Mouse (Mus musculus): ENCODE measurements at regions not wholly inside any gene's neighbourhood (a gene's known extent, or its start where the extent isn't known, plus 50 kb on each side); places are given as distances from the start of the nearest gene placed in this dataset.

DNA sequence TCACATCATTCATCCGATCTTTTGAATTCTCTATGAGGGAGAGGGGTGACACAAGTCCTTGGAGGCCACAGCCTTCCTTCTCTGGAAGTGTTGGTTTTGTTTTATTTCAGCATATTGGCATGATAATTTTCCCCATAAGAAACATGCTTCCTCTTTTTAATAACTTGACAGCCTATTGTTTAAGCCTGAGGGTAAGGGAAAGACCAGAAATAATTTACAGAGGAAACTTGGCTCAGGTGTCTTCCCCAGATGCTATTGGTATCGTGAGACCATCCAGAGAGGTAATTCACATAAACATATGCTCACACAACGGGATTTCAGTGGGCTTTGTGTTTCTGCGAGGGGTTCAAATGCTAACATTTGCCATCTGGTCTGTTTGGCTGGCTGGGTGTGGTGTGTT, 212.0 kb downstream of the Sptssa start:
- no peak for TF ChIP-seq HCFC1 (IDR thresholded peaks at IDR 0.05; ENCODE audit: borderline replicate concordance, insufficient read depth, low read length)
- no peak for TF ChIP-seq MAFK (IDR thresholded peaks at IDR 0.05; ENCODE audit: insufficient read depth, low read depth, low read length)
- TF ChIP-seq ZNF384 (IDR thresholded peaks at IDR 0.05; ENCODE audit: low read depth, low read length) = no peak
- no peak for TF ChIP-seq CHD2 (IDR thresholded peaks at IDR 0.05; ENCODE audit: low read depth, low read length)
- no peak for DNase-seq (ENCODE audit: low read depth, low spot score)
- in situ Hi-C loops (cut with MboI; ENCODE audit: low sequenced_read_pairs in 2 of 2, unreplicated experiment in 2 of 2) = no loop called here
- Histone ChIP-seq H3K4me3 (ENCODE audit: insufficient read depth in 1 of 2, low read depth in 1 of 2, low read length in 2 of 2, poor library complexity in 1 of 2, severe bottlenecking in 1 of 2) (no peak overlapping the region), H3K27ac (ENCODE audit: insufficient read depth, low read depth, low read length, poor library complexity, severe bottlenecking) (no peak overlapping the region), H3K9me3 (ENCODE audit: control insufficient read depth, insufficient read depth, low read depth, low read length) (no peaks in the 10 kb centered on the region), H3K36me3 (ENCODE audit: control insufficient read depth, insufficient read depth, low read length, poor library complexity, severe bottlenecking) (no peaks in the 10 kb centered on the region), H3K4me1 (ENCODE audit: control insufficient read depth in 2 of 2, insufficient read depth in 2 of 2, low read length in 2 of 2, poor library complexity in 1 of 2) (no peaks in the 10 kb centered on the region), H3K9ac (ENCODE audit: insufficient read depth, low read depth, low read length, poor library complexity, severe bottlenecking) (no peak overlapping the region)

- H3K4me3 ChIP-seq (ENCODE audit: insufficient read depth in 1 of 2, low read depth in 1 of 2, low read length in 2 of 2, poor library complexity in 1 of 2, severe bottlenecking in 1 of 2) = no peak overlapping the region
- H3K36me3 ChIP-seq (ENCODE audit: control insufficient read depth, insufficient read depth, low read length, poor library complexity, severe bottlenecking) = no peaks in the 10 kb centered on the region
- no peaks in the 10 kb centered on the region for H3K4me1 ChIP-seq (ENCODE audit: control insufficient read depth in 2 of 2, insufficient read depth in 2 of 2, low read length in 2 of 2, poor library complexity in 1 of 2)
- H3K27ac ChIP-seq (ENCODE audit: insufficient read depth, low read depth, low read length, poor library complexity, severe bottlenecking) = no peak overlapping the region
- H3K9ac ChIP-seq (ENCODE audit: insufficient read depth, low read depth, low read length, poor library complexity, severe bottlenecking) = no peak overlapping the region
- DNase-seq (ENCODE audit: low read depth, low spot score) = no peak
- TF ChIP-seq ZC3H11A (IDR thresholded peaks at IDR 0.05; ENCODE audit: borderline replicate concordance, low read depth, low read length) = no peak
- TF ChIP-seq HCFC1 (IDR thresholded peaks at IDR 0.05; ENCODE audit: borderline replicate concordance, insufficient read depth, low read length) = no peak
- TF ChIP-seq CHD2 (IDR thresholded peaks at IDR 0.05; ENCODE audit: low read depth, low read length) = no peak
- no peak for TF ChIP-seq ZNF384 (IDR thresholded peaks at IDR 0.05; ENCODE audit: low read depth, low read length)
- TF ChIP-seq MAFK (IDR thresholded peaks at IDR 0.05; ENCODE audit: insufficient read depth, low read depth, low read length) = no peak
- in situ Hi-C loops (cut with MboI; ENCODE audit: low sequenced_read_pairs in 2 of 2, unreplicated experiment in 2 of 2) = no loop called here
- H3K9me3 ChIP-seq (ENCODE audit: control insufficient read depth, insufficient read depth, low read depth, low read length) = no peaks in the 10 kb centered on the region
Measured at GRCm38 (mm10) chr12:54443285-54443684, 213.1 kb downstream of the Sptssa start.

- Histone ChIP-seq H3K27ac (ENCODE audit: insufficient read depth, low read depth, low read length, poor library complexity, severe bottlenecking) (no peak overlapping the region), H3K4me1 (ENCODE audit: control insufficient read depth in 2 of 2, insufficient read depth in 2 of 2, low read length in 2 of 2, poor library complexity in 1 of 2) (no peaks in the 10 kb centered on the region), H3K36me3 (ENCODE audit: control insufficient read depth, insufficient read depth, low read length, poor library complexity, severe bottlenecking) (no peaks in the 10 kb centered on the region), H3K4me3 (ENCODE audit: insufficient read depth in 1 of 2, low read depth in 1 of 2, low read length in 2 of 2, poor library complexity in 1 of 2, severe bottlenecking in 1 of 2) (no peak overlapping the region), H3K9me3 (ENCODE audit: control insufficient read depth, insufficient read depth, low read depth, low read length) (no peaks in the 10 kb centered on the region), H3K9ac (ENCODE audit: insufficient read depth, low read depth, low read length, poor library complexity, severe bottlenecking) (no peak overlapping the region)
- no peak for TF ChIP-seq HCFC1 (IDR thresholded peaks at IDR 0.05; ENCODE audit: borderline replicate concordance, insufficient read depth, low read length)
- TF ChIP-seq CHD2 (IDR thresholded peaks at IDR 0.05; ENCODE audit: low read depth, low read length) = no peak
- no peak for TF ChIP-seq ZC3H11A (IDR thresholded peaks at IDR 0.05; ENCODE audit: borderline replicate concordance, low read depth, low read length)
- TF ChIP-seq ZNF384 (IDR thresholded peaks at IDR 0.05; ENCODE audit: low read depth, low read length) = no peak
- no peak for TF ChIP-seq MAFK (IDR thresholded peaks at IDR 0.05; ENCODE audit: insufficient read depth, low read depth, low read length)
- in situ Hi-C loops (cut with MboI; ENCODE audit: low sequenced_read_pairs in 2 of 2, unreplicated experiment in 2 of 2) = no loop called here
- no peak for DNase-seq (ENCODE audit: low read depth, low spot score)
Measured at GRCm38 (mm10) chr12:54442408-54442807, 214.0 kb downstream of the Sptssa start.

- in situ Hi-C loops (cut with MboI; ENCODE audit: low sequenced_read_pairs in 2 of 2, unreplicated experiment in 2 of 2) = no loop called here
- H3K27ac ChIP-seq (ENCODE audit: insufficient read depth, low read depth, low read length, poor library complexity, severe bottlenecking) = no peak overlapping the region
- no peaks in the 10 kb centered on the region for H3K9me3 ChIP-seq (ENCODE audit: control insufficient read depth, insufficient read depth, low read depth, low read length)
- H3K36me3 ChIP-seq (ENCODE audit: control insufficient read depth, insufficient read depth, low read length, poor library complexity, severe bottlenecking) = no peaks in the 10 kb centered on the region
- H3K4me1 ChIP-seq (ENCODE audit: control insufficient read depth in 2 of 2, insufficient read depth in 2 of 2, low read length in 2 of 2, poor library complexity in 1 of 2) = no peaks in the 10 kb centered on the region
- no peak for TF ChIP-seq HCFC1 (IDR thresholded peaks at IDR 0.05; ENCODE audit: borderline replicate concordance, insufficient read depth, low read length)
- no peak for TF ChIP-seq CHD2 (IDR thresholded peaks at IDR 0.05; ENCODE audit: low read depth, low read length)
- TF ChIP-seq ZNF384 (IDR thresholded peaks at IDR 0.05; ENCODE audit: low read depth, low read length) = no peak
- TF ChIP-seq ZC3H11A (IDR thresholded peaks at IDR 0.05; ENCODE audit: borderline replicate concordance, low read depth, low read length) = no peak
- TF ChIP-seq MAFK (IDR thresholded peaks at IDR 0.05; ENCODE audit: insufficient read depth, low read depth, low read length) = no peak
- no peak overlapping the region for H3K4me3 ChIP-seq (ENCODE audit: insufficient read depth in 1 of 2, low read depth in 1 of 2, low read length in 2 of 2, poor library complexity in 1 of 2, severe bottlenecking in 1 of 2)
- no peak overlapping the region for H3K9ac ChIP-seq (ENCODE audit: insufficient read depth, low read depth, low read length, poor library complexity, severe bottlenecking)
- DNase-seq (ENCODE audit: low read depth, low spot score) = no peak
Measured at GRCm38 (mm10) chr12:54440851-54441593, 215.4 kb downstream of the Sptssa start.
